Mouse (Mus musculus) intestine, embryonic 14.5 days (tissue): ENCODE results near the gene Olfr870. TPM values are rescaled to one million over a fixed set of nuclear protein-coding genes. Genes with fewer than 3 reads are reported as not detected.

ENCODE experiments used
- polyA plus RNA-seq: library from polyadenylated mRNA; unstranded; fragments of >200 nt; fragmentation: Nextera tagmentation; extraction: Ambion mirVana; gene quantifications from 2 replicates; pipeline ENCODE4 v1.2.1, GENCODE M21; 2014

Olfr870 gene
- polyA plus RNA-seq, 1 experiment from 2014 or later = not detected

Other genes starting within 250 kb of the Olfr870 start
- not detected in 2 replicates for gene Olfr866, start 146.0 kb downstream of the Olfr870 start, polyA plus RNA-seq
- not detected in 2 replicates for gene Olfr867, start 116.5 kb downstream of the Olfr870 start, polyA plus RNA-seq
- gene Olfr868, start 75.4 kb downstream of the Olfr870 start, polyA plus RNA-seq = not detected in 2 replicates
- not detected in 2 replicates for gene Olfr869, start 45.0 kb downstream of the Olfr870 start, polyA plus RNA-seq
- not detected in 2 replicates for gene Olfr871, start 38.1 kb upstream of the Olfr870 start, polyA plus RNA-seq
- gene Olfr872, start 63.1 kb upstream of the Olfr870 start, polyA plus RNA-seq = not detected in 2 replicates
- not detected in 2 replicates for gene Olfr39, start 108.3 kb upstream of the Olfr870 start, polyA plus RNA-seq
- gene Olfr873, start 124.5 kb upstream of the Olfr870 start, polyA plus RNA-seq = not detected in 2 replicates
- gene Olfr18, start 162.0 kb upstream of the Olfr870 start, polyA plus RNA-seq = 0.08 and 0.11 TPM in 2 replicates
- 35.1 and 37.5 TPM in 2 replicates for gene Zfp560, start 211.1 kb upstream of the Olfr870 start, polyA plus RNA-seq